ENCODE assay signal across 29 mouse cellular contexts in genomic region chr15:100710838-100711237, GRCm38 (mm10). TPM values are rescaled to one million over a fixed set of nuclear protein-coding genes. Genes with fewer than 3 reads are reported as not detected.
DNase-seq lines count a peak whose midpoint lies in the region; TF ChIP-seq lines count a peak whose summit lies in the region.
"Had no signal": no experiment of that assay in that cellular context is flagged by ENCODE, and none has a peak within 500 bp of the region (broad histone marks: within the 10 kb centered on the region; RNA-seq: fewer than 3 reads in every experiment).

No protein-coding gene starts in this region.

- H3ac ChIP-seq in myocyte (ENCODE audit: control insufficient read depth, insufficient read length), result no peak overlapping the region

- no peak overlapping the region for H3K4me2 ChIP-seq in myocyte (ENCODE audit: low read depth)
- H3K4me2 ChIP-seq: embryonic facial prominence, embryonic 15.5 days; forebrain, embryonic 13.5 days; heart, embryonic 12.5 days; hindbrain, embryonic 15.5 days; liver, embryonic 15.5 days; lung, embryonic 14.5 days; midbrain, embryonic 12.5 days; neural tube, embryonic 15.5 days; stomach, embryonic 15.5 days had no signal

- H3K27me3 ChIP-seq in myocyte (ENCODE audit: control insufficient read depth, insufficient read depth, insufficient read length), result no peaks in the 10 kb centered on the region
- H3K27me3 ChIP-seq in hindbrain, embryonic 10.5 days (ENCODE audit: insufficient read depth, poor library complexity, severe bottlenecking), result 0 out of 2 replicates have a peak, but pooled peaks cover 2% of the 10 kb centered on the region
- H3K27me3 ChIP-seq: embryonic facial prominence, embryonic 15.5 days; forebrain, embryonic 13.5 days; hindbrain, embryonic 15.5 days; liver, embryonic 15.5 days; midbrain, embryonic 12.5 days; neural tube, embryonic 15.5 days; stomach, embryonic 15.5 days had no signal

- WGBS in hindbrain, embryonic 10.5 days, result 60% methylated on average over 6 of the region's 6 CpGs

- H3K27ac ChIP-seq in hindbrain, embryonic 10.5 days, result no peak overlapping the region
- H3K27ac ChIP-seq: embryonic facial prominence, embryonic 10.5 days; embryonic facial prominence, embryonic 15.5 days; forebrain, embryonic 13.5 days; hindbrain, embryonic 15.5 days; liver, embryonic 15.5 days; midbrain, embryonic 12.5 days; neural tube, embryonic 15.5 days; stomach, embryonic 15.5 days had no signal

- H3K4me1 ChIP-seq in hindbrain, embryonic 10.5 days (replicated peaks), result peaks cover 12% of the 10 kb centered on the region
- H3K4me1 ChIP-seq: embryonic facial prominence, embryonic 15.5 days; heart, embryonic 12.5 days; hindbrain, embryonic 15.5 days; liver, embryonic 15.5 days; neural tube, embryonic 15.5 days; stomach, embryonic 15.5 days had no signal

- H3K79me2 ChIP-seq in myocyte (ENCODE audit: control insufficient read depth, insufficient read depth), result no peaks in the 10 kb centered on the region

- H3K9me3 ChIP-seq in hindbrain, embryonic 10.5 days, result no peaks in the 10 kb centered on the region
- H3K9me3 ChIP-seq: embryonic facial prominence, embryonic 10.5 days; embryonic facial prominence, embryonic 15.5 days; forebrain, embryonic 13.5 days; hindbrain, embryonic 15.5 days; liver, embryonic 15.5 days; midbrain, embryonic 12.5 days; neural tube, embryonic 15.5 days; stomach, embryonic 15.5 days had no signal

- DNase-seq in kidney, adult 11 months, result peak; percentile 75
- DNase-seq in kidney, adult 9 months, result peak; percentile 83
- DNase-seq in kidney, postnatal 10 days, result peak; percentile 49
- DNase-seq in hindbrain, embryonic 10.5 days (ENCODE audit: low spot score), result no peak
- no peak for DNase-seq in lung, postnatal 36 days
- no peak for DNase-seq in layer of hippocampus, adult 11-12 months (ENCODE audit: low spot score)
- DNase-seq: adrenal gland, adult 8-10 months; cerebellum, adult 8-10 months; cerebellum, postnatal 25 days; gastrocnemius, postnatal 25 days; heart, adult 11 months; layer of hippocampus, adult 9-11 months; liver; lung, embryonic 14.5 days; lung, postnatal 4 days; retina, postnatal 1 day; right cerebral cortex, postnatal 14 days; thymus, postnatal 14 days had no signal

- H3K4me3 ChIP-seq in myocyte, result no peak overlapping the region
- H3K4me3 ChIP-seq in hindbrain, embryonic 10.5 days, result no peak overlapping the region
- H3K4me3 ChIP-seq: embryonic facial prominence, embryonic 10.5 days; embryonic facial prominence, embryonic 15.5 days; forebrain, embryonic 13.5 days; heart, embryonic 12.5 days; hindbrain, embryonic 15.5 days; liver, embryonic 15.5 days; megakaryocyte, embryonic 14.5 days; midbrain, embryonic 12.5 days; neural tube, embryonic 15.5 days; stomach, embryonic 15.5 days had no signal

- TF ChIP-seq POLR2A in myocyte (IDR thresholded peaks at IDR 0.05; ENCODE audit: insufficient read length, low read depth), result no peak

- no peaks in the 10 kb centered on the region for H3K36me3 ChIP-seq in myocyte (ENCODE audit: control insufficient read depth, insufficient read depth)
- H3K36me3 ChIP-seq in hindbrain, embryonic 10.5 days, result no peaks in the 10 kb centered on the region
- H3K36me3 ChIP-seq: embryonic facial prominence, embryonic 10.5 days; embryonic facial prominence, embryonic 15.5 days; heart, embryonic 12.5 days; hindbrain, embryonic 15.5 days; liver, embryonic 15.5 days; midbrain, embryonic 12.5 days; neural tube, embryonic 15.5 days; stomach, embryonic 15.5 days had no signal

TF ChIP-seq in myocyte, 11 proteins besides CTCF, POLR2A, EP300 and RAD21:
- TF ChIP-seq E2F4 (IDR thresholded peaks at IDR 0.05; ENCODE audit: insufficient read depth) (no peak), TCF12 (IDR thresholded peaks at IDR 0.05; ENCODE audit: insufficient read depth, poor library complexity, severe bottlenecking) (no peak), MYOD1 (IDR thresholded peaks at IDR 0.05; ENCODE audit: control insufficient read depth in 1 of 3, insufficient read length in 2 of 3, low read depth in 2 of 3) (peak in 1 of 3 experiments; percentile 63), MYOG (IDR thresholded peaks at IDR 0.05; ENCODE audit: control insufficient read depth in 1 of 3, insufficient read depth in 1 of 3, insufficient read length in 2 of 3, low read depth in 2 of 3) (peak; percentile 30 to 78 (median 60))

RNA-seq across cellular contexts. Expression of gene Galnt6, which starts 18.3 kb away (rescaled TPM):
- 26.0 TPM for polyA plus RNA-seq in myocyte (2012; fragmentation: generic; extraction: Trizol)
- polyA plus RNA-seq in hindbrain, embryonic 10.5 days (2016; fragmentation: Nextera tagmentation; extraction: Ambion mirVana), result 0.05 and 0.11 TPM in 2 replicates

RNA-seq across cellular contexts. Expression of gene Cela1, which starts 23.1 kb away (rescaled TPM):
- polyA plus RNA-seq in myocyte (2012; fragmentation: generic; extraction: Trizol), result 23.5 TPM
- 1.6 and 2.8 TPM in 2 replicates for polyA plus RNA-seq in hindbrain, embryonic 10.5 days (2016; fragmentation: Nextera tagmentation; extraction: Ambion mirVana)

RNA-seq across cellular contexts. Expression of gene Bin2, which starts 41.5 kb away (rescaled TPM):
- polyA plus RNA-seq in myocyte (2012; fragmentation: generic; extraction: Trizol), result not detected
- polyA plus RNA-seq in hindbrain, embryonic 10.5 days (2016; fragmentation: Nextera tagmentation; extraction: Ambion mirVana), result 4.0 and 4.5 TPM in 2 replicates

RNA-seq across cellular contexts. Expression of gene Slc4a8, which starts 50.7 kb away (rescaled TPM):
- 13.3 TPM for polyA plus RNA-seq in myocyte (2012; fragmentation: generic; extraction: Trizol)
- 9.5 and 10.0 TPM in 2 replicates for polyA plus RNA-seq in hindbrain, embryonic 10.5 days (2016; fragmentation: Nextera tagmentation; extraction: Ambion mirVana)

Comparison
In these comparisons a context has a peak if more than half of its experiments do, and no peak if none do; other contexts are left out.
1. DNase-seq: peak in kidney, adult 11 months (single experiment), kidney, adult 9 months (single experiment) and kidney, postnatal 10 days (single experiment); none in hindbrain, embryonic 10.5 days (single experiment), lung, postnatal 36 days (single experiment) and layer of hippocampus, adult 11-12 months (single experiment).
2. RNA of gene Galnt6, which starts 18.3 kb away (polyA plus RNA-seq): 26.0 TPM in myocyte (single experiment); 0.05 to 0.11 TPM in hindbrain, embryonic 10.5 days; every median in the first group is over 10 times any median in the second.